Mouse (Mus musculus) heart, adult 2 months (tissue): ENCODE data around the gene Gm13276.
"Not testable (repeated sequence)": the region's sequence is repeated elsewhere in the genome, so short reads cannot be mapped to it uniquely, and the experiment has no call there.

ENCODE experiments used
- CTCF ChIP-seq: fragments of 200-600 bp; IDR thresholded peaks from 2 replicates; pipeline ENCODE4 v1.8.1; 2022; ENCODE audit warnings: antibody characterized with exemption, mild to moderate bottlenecking, moderate library complexity
- POLR2A ChIP-seq: fragments of 200-500 bp; IDR thresholded peaks from 2 replicates; pipeline ENCODE4 v1.6.1; 2011; ENCODE audit warnings: mild to moderate bottlenecking, low read depth, low read length, control low read depth; ENCODE audit not compliant: insufficient read depth

DNA sequence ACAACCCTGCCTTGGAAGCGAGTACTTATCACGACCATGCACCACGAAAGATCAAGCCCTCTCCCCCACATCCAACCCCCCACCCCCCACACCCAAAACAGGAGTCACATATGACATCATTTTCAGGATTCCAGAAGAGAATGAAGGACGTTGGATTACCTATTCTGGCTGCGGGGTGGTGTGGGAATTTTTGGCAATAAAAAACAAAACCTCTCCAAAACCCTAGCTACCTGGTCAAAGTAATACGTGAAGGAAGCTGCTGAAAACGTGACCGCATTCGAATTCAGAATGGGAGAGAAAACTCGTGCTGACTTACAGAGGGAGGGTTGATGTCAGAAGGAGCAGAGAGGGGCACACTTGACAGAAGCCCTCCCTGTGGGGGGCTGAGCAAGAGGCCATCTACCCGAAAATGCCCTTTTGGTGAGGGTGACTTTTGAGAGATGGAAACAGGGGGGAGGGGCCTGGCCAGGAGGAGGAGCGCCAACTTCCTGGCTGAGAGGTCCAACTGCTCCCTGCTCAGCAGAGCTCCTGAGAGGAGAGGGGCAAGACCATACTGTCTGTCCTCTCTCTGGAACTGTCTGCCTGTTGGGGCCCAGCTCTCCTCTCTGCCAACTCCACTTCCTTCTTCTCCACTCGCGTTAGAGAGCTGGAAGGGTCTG lies 25.8 kb upstream of the Gm13276 start, which contains the start of gene Gm13283:
- not testable (repeated sequence) for TF ChIP-seq POLR2A, CTCF
